Mouse (Mus musculus) ovary, postnatal 14 days (tissue): ENCODE measurements around the gene Rpl27a.

ENCODE experiments used
- DNase-seq: peaks from one replicate; pipeline ENCODE4 v3.0.0; 2022; ENCODE audit warnings: low spot score

Gene Rpl27a

DNA sequence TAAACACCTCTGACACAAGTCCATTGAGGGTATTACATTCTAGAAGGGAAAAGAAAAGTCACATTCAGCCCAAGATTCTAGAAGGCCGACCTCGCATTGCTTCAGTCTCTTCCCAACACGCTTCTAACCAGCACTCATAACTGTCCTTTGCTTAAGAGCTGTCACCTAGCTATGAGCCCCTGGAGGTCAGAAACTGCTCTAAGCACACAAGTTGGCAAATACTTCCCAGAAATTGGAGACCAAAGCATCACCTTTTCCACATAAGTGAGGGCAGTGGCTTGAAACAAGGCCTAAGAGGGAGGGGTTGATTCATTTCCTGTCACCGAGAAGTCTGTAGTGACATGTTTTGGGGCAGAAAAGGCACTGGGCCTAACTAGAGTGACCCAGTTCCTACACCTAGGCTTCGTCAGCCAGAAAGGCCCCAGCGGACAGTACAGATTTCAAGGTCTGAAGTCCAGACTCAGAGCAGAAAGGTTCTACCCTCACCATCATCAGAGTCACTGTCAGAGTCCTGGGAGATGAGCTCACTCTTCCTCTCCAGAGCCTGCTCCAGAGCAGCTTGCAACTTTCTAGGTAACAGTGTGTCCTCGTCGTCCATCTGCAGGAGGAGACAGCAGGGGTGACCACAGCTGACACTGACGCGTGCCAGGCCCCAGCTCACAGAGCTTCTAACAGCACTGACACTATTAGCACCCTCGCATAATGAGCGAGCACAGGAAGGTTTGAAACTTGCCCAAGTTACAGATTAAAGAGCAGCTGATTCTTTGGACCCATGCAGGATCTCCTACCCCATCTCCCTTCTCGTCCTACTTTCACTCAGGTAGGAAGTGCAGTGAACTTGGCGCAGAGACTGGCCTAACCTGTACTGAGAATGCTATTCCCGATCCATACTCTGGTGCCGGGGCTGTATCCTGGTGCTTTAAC is 7.1 kb downstream of the Rpl27a start:
- no peak for DNase-seq

DNA sequence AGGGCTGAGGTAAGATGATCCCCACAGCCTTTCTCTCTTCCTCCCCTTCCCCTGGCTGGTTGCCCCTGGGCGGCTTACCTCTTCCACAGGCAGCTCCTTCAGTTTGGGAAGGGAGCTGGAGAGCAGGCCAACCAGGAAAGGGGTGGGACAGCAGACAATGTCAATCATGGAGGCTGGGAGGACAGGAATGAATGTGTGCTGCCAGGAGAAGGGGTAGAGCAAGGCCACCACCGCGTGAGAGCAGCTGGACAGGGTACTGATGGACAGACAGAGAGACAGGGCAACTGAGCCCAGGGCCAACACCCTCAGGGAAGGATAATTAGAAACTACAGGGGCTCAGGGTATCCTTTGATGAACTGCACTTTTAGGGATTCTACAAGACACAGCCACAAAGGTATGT is 8.6 kb downstream of the Rpl27a start:
- no peak for DNase-seq

GRCm38 (mm10) chr7:109528356-109528755 is 9.4 kb downstream of the Rpl27a start:
- DNase-seq: peak; percentile 44

GRCm38 (mm10) chr7:109529741-109530140 is 10.8 kb downstream of the Rpl27a start:
- no peak for DNase-seq

DNA sequence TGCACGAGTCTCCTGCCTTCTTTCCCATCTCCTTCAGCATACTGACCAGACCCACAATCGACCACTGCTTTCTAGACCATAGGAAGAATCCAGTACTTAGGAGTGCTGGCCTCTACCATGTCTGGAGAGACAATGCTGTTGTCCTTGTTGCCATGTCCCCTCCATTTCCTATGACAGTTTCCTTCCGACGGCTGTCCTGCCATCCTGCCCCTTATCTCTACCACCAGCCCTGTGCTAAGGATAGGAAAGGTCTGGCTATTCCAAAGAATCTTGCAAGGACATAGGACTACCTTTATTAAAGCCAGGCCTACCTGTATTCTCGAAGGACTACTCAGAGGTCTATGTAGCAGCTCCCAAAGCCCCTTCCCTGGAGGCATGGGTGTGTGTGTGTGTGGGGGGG is 12.6 kb downstream of the Rpl27a start:
- no peak for DNase-seq

DNA sequence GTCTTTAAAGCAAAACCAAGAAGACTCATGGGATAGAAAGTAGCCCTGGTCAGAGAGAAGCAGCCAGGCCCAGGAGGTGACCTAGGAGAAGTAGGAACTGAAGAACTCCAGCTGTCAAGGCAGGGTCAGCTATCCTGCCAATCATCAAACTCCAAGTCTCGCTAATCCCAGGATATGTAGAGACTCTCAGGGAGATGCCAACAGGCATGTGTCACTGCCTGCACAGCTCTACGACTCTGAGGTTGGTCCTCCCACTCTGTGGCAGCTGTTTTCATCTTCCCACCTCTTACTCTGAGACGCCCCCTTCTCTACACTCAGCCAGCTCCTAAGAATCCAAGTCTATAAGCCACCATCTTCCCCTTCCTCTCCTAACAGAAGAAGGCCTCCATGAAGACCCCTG is 13.7 kb downstream of the Rpl27a start:
- no peak for DNase-seq

DNA sequence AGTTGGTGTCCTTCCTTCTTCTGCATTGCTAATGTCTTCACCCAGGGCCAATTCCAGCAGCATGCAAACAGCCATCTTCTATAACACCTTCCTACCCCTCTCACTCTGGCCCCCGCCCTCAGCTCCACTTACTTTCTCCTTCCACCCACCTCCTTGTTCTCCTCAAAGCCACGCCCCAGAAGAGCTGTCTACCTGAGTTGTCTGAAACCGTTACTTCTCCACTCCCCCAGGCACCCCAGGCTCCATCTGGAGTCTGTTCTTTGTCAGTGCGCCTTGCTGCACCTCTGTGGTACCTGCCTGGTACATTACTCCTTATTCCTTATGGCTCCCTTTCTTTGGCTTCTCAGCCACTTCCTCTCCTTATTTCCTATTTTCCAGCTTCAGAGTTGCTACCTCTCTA is 14.2 kb downstream of the Rpl27a start:
- no peak for DNase-seq

- DNase-seq: no peak
Observed at GRCm38 (mm10) chr7:109533888-109534287, 14.9 kb downstream of the Rpl27a start.

- no peak for DNase-seq
Observed at GRCm38 (mm10) chr7:109534921-109535320, 16.0 kb downstream of the Rpl27a start.

- peak; percentile 63 for DNase-seq
Observed at GRCm38 (mm10) chr7:109536451-109536946, 17.6 kb downstream of the Rpl27a start.

DNA sequence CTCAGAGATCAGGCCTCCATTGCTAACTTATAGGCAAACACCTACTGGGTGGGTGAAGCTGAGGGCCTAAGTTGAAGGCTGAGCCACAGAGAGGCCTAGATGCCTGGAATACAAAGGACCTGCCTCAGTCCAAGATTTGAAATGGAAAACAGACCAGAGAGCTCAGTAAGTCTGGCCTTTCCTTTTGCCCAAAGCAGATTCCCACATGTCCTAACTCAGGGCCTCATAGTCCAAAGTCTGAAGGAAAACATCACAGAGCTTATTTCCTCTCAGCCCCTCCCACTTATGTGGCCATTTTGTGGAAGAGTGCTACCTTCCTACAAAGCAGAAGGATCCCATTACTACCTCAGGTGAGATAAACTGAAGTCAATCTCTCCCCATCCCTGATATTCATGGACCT is 22.0 kb downstream of the Rpl27a start:
- DNase-seq: no peak

- DNase-seq: no peak
Observed at GRCm38 (mm10) chr7:109541609-109542363, 22.8 kb downstream of the Rpl27a start.

DNA sequence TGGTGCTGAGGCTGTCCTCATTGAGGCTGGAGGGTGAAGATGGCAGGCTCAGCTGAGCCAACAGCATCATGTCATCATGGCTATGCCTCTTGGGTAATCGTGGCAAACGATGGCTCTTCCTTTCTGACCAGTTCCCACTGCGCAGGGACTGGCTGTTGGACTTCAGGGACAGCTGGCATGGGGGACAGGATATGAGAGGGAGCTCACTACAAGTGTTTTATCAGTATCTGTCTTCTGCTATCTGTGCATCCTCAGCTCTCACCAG is 23.3 kb downstream of the Rpl27a start:
- no peak for DNase-seq

- no peak for DNase-seq
Observed at GRCm38 (mm10) chr7:109544792-109545191, 25.8 kb downstream of the Rpl27a start.

DNA sequence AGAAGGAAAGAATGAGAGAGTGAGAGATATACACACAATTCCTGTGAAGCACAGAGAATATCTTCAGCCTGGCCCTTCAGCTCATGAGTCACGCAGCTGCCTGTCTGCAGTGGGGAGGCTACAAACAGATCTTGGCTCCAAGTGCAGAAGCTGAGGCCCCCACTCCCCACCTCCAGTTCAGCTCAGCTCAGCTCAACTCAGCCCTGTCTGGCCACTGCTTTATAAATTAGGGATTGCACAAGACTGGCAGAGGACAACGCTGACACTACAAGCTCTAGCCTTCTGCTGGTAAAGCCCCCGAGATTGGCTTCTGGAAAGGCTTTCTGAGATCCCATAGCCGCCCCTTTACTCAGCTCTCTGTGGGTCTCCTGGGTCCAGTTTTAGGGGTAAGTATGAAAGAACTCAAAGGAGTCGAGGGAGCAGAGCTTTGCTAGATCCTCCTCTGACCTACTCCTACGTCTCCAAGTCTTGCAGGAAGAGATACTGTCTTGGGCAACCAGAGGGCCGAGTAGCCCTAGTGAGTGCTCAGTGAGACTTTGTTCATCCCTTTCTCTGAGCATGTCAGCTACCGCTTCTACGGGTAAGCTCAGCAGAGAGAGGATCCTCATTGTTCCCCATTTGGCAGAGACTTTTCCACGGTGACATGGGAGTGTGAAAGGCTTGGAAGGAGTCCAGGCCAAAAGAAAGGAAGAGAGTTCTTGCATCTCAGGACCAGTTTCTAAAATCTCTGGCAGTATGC is 26.5 kb downstream of the Rpl27a start:
- DNase-seq: peak; percentile 25

- no peak for DNase-seq
Observed at GRCm38 (mm10) chr7:109546186-109546585, 27.2 kb downstream of the Rpl27a start.

DNA sequence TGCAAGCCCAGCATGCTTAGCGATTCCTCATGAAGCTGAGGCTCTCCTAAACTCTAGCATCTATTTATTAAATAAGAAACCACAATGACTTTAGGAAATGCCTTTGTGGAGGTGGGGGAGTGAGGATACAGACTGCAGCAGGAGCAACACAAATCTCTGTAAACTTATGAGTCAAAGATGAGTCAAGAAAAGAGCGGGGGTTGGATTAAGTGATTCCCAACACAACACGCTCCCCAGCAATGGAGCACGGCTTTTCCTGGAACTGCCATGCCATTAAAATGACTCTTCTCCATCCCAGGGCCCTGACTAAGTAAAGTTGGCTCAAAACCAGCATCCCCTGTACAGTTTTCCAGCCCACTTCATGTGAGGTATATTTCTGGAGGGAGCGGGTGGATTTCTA is 27.8 kb downstream of the Rpl27a start:
- no peak for DNase-seq

DNA sequence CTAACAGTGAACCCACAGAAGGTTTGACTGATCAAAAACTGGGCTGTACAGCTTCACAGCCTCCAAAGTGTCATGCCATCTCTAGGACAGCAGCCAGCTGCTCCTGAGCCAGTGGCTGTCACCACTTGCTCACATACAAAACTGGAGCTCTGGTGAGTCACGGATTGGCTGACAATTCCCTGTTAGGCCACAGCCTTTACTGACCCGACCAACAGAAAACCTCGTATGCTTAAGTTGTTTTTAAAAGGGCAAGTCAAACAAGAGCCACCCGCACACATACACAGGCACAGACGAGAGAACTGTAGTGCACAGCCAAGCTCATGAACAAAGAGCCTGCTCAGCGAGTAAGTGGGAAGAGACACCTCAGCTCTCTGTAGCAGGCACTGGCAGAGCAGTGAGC is 40.6 kb downstream of the Rpl27a start:
- no peak for DNase-seq

- DNase-seq: no peak
Observed at GRCm38 (mm10) chr7:109561466-109562153, 42.7 kb downstream of the Rpl27a start.

- DNase-seq: no peak
Observed at GRCm38 (mm10) chr7:109562154-109562599, 43.2 kb downstream of the Rpl27a start.

DNA sequence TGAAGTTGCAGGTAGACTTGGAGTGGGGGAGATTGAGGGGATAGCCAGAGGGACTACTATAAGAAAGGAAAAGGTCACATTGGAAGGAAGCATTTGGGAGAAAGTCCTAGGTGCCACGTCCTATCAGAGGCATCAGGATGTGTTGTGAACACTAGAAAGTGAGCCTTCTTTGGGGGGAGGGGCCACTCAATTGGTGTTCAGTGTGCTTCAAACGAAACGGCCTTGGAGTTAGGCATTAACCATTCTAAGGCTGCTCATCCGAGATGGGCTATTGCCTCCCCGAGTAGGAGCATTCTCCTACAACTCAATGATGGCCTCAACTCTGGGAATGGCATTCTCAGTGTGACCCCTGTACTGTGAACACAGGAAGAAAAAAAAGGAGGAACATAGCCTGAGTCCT is 43.7 kb downstream of the Rpl27a start:
- DNase-seq: no peak

- DNase-seq: no peak
Observed at GRCm38 (mm10) chr7:109563775-109564362, 44.9 kb downstream of the Rpl27a start.
